Mouse (Mus musculus) lung, embryonic 16.5 days (tissue): ENCODE data around the gene Ephb3. TPM values are rescaled to one million over a fixed set of nuclear protein-coding genes. Genes with fewer than 3 reads are reported as not detected.

Experiments used
- ATAC-seq: fragments of 200-750 bp; cut with Nextera tagmentation; 2 replicates; pipeline ENCODE4 v1.8.0; 2017; ENCODE audit warnings: low read depth, mild to moderate bottlenecking, moderate library complexity
- H3K27ac ChIP-seq: fragments of 300-500 bp; sonication (generic); 2 replicates; pipeline ENCODE4 v1.5.1; 2014; ENCODE audit warnings: mild to moderate bottlenecking, control low read depth, low read length
- H3K27me3 ChIP-seq: fragments of 300-500 bp; sonication (generic); 2 replicates; pipeline ENCODE4 v1.6.1; 2014; ENCODE audit warnings: low read depth, low read length, mixed read lengths; ENCODE audit not compliant: control insufficient read depth, insufficient read depth
- H3K36me3 ChIP-seq: fragments of 300-500 bp; sonication (generic); 2 replicates; pipeline ENCODE4 v1.6.1; 2014; ENCODE audit warnings: low read length; ENCODE audit not compliant: control insufficient read depth, insufficient read depth
- H3K4me1 ChIP-seq: fragments of 300-500 bp; sonication (generic); replicated peaks from 2 replicates; pipeline ENCODE4 v1.6.1; 2014; ENCODE audit warnings: low read length, mixed read lengths; ENCODE audit not compliant: control insufficient read depth, insufficient read depth
- H3K4me2 ChIP-seq: fragments of 300-500 bp; sonication (generic); 2 replicates; pipeline ENCODE4 v1.6.1; 2014; ENCODE audit warnings: low read depth, low read length, control low read depth
- H3K4me3 ChIP-seq: fragments of 300-500 bp; sonication (generic); 2 replicates; pipeline ENCODE4 v1.5.1; 2014; ENCODE audit warnings: mild to moderate bottlenecking, low read length, control low read depth
- H3K9ac ChIP-seq: fragments of 300-500 bp; sonication (generic); 2 replicates; pipeline ENCODE4 v1.6.1; 2014; ENCODE audit warnings: low read length, control low read depth
- H3K9me3 ChIP-seq: fragments of 300-500 bp; sonication (generic); 2 replicates; pipeline ENCODE4 v1.6.1; 2016; ENCODE audit warnings: low read length; ENCODE audit not compliant: control insufficient read depth
- WGBS: fragments of 180-500 bp; shearing (Covaris S2); extraction: QIAGEN DNeasy Blood & Tissue Kit; methylation state at CpG from one replicate; pipeline ENCODE4 v1.1.7; 2014; 5-methylcytosine and 5-hydroxymethylcytosine counted together
- polyA plus RNA-seq: library from polyadenylated mRNA; unstranded; fragments of >200 nt; fragmentation: Nextera tagmentation; extraction: Ambion mirVana; gene quantifications from 2 replicates; pipeline ENCODE4 v1.2.1, GENCODE M21; 2015

Gene Ephb3
- polyA plus RNA-seq, 1 experiment from 2014 or later = 28.9 TPM

- 9% methylated on average over 1 of the region's 1 CpGs for WGBS
- no peak overlapping the region for H3K4me2 ChIP-seq
- H3K9ac ChIP-seq = no peak overlapping the region
- H3K27ac ChIP-seq = no peak overlapping the region
- H3K4me1 ChIP-seq = no peaks in the 10 kb centered on the region; the same call in 1 of the 2 replicates
- no peaks in the 10 kb centered on the region for H3K27me3 ChIP-seq
- ATAC-seq = no peak
- H3K4me3 ChIP-seq = no peak overlapping the region
- H3K36me3 ChIP-seq = no peaks in the 10 kb centered on the region
- no peaks in the 10 kb centered on the region for H3K9me3 ChIP-seq
Measured at GRCm38 (mm10) chr16:21198529-21198928, 6.0 kb upstream of the Ephb3 start.

- Histone ChIP-seq H3K9me3 (no peaks in the 10 kb centered on the region), H3K4me1 (peaks cover 4% of the 10 kb centered on the region), H3K27ac (no peak overlapping the region), H3K9ac (no peak overlapping the region), H3K27me3 (no peaks in the 10 kb centered on the region), H3K4me2 (no peak overlapping the region), H3K36me3 (no peaks in the 10 kb centered on the region), H3K4me3 (no peak overlapping the region)
- ATAC-seq = no peak
- 68% methylated on average over 8 of the region's 8 CpGs for WGBS
Measured at GRCm38 (mm10) chr16:21199426-21199825, 5.1 kb upstream of the Ephb3 start.

GRCm38 (mm10) chr16:21202731-21203130, 1.8 kb upstream of the Ephb3 start:
- Histone ChIP-seq H3K9ac (no peak overlapping the region), H3K4me1 (peaks cover 12% of the 10 kb centered on the region), H3K36me3 (no peaks in the 10 kb centered on the region), H3K4me2 (no peak overlapping the region), H3K27ac (no peak overlapping the region), H3K9me3 (no peaks in the 10 kb centered on the region), H3K4me3 (no peak overlapping the region), H3K27me3 (no peaks in the 10 kb centered on the region)
- no peak for ATAC-seq
- WGBS = 84% methylated on average over 4 of the region's 4 CpGs

- H3K36me3 ChIP-seq = no peaks in the 10 kb centered on the region
- ATAC-seq = peak; percentile 2; the same call in 1 of the 2 replicates
- H3K4me1 ChIP-seq = peaks cover 38% of the 10 kb centered on the region
- under 1% methylated on average over 36 of the region's 60 CpGs for WGBS
- H3K4me3 ChIP-seq = peak overlapping the region; percentile 82
- no peaks in the 10 kb centered on the region for H3K27me3 ChIP-seq
- peak overlapping the region; percentile 93 for H3K9ac ChIP-seq
- peak overlapping the region; percentile 67 for H3K4me2 ChIP-seq
- peak overlapping the region; percentile 82 for H3K27ac ChIP-seq
- H3K9me3 ChIP-seq = no peaks in the 10 kb centered on the region
Measured at GRCm38 (mm10) chr16:21205093-21205886, 735 bp downstream of the Ephb3 start.

GRCm38 (mm10) chr16:21208001-21208565, 3.5 kb downstream of the Ephb3 start:
- peak overlapping the region; percentile 96 for H3K27ac ChIP-seq
- H3K36me3 ChIP-seq = no peaks in the 10 kb centered on the region
- H3K27me3 ChIP-seq = no peaks in the 10 kb centered on the region
- peaks cover 54% of the 10 kb centered on the region for H3K4me1 ChIP-seq
- 43% methylated on average over 4 of the region's 4 CpGs for WGBS
- H3K4me3 ChIP-seq = peak overlapping the region; percentile 82
- ATAC-seq = no peak
- H3K4me2 ChIP-seq = peak overlapping the region; percentile 67
- no peaks in the 10 kb centered on the region for H3K9me3 ChIP-seq
- peak overlapping the region; percentile 93; the same call in 1 of the 2 replicates for H3K9ac ChIP-seq

- no peaks in the 10 kb centered on the region for H3K27me3 ChIP-seq
- H3K36me3 ChIP-seq = peaks cover 3% of the 10 kb centered on the region; the same call in 1 of the 2 replicates
- H3K27ac ChIP-seq = peak overlapping the region; percentile 96
- peaks cover 50% of the 10 kb centered on the region for H3K4me1 ChIP-seq
- ATAC-seq = no peak
- 86% methylated on average over 3 of the region's 3 CpGs for WGBS
- H3K9me3 ChIP-seq = no peaks in the 10 kb centered on the region
- H3K4me3 ChIP-seq = no peak overlapping the region
- H3K9ac ChIP-seq = no peak overlapping the region
- no peak overlapping the region for H3K4me2 ChIP-seq
Measured at GRCm38 (mm10) chr16:21209290-21209689, 4.7 kb downstream of the Ephb3 start.

- Histone ChIP-seq H3K27ac (peak overlapping the region; percentile 96), H3K27me3 (no peaks in the 10 kb centered on the region), H3K9me3 (no peaks in the 10 kb centered on the region), H3K4me2 (peak overlapping the region; percentile 62), H3K36me3 (peaks cover 7% of the 10 kb centered on the region), H3K4me3 (peak overlapping the region; percentile 42), H3K4me1 (peaks cover 59% of the 10 kb centered on the region), H3K9ac (peak overlapping the region; percentile 56)
- 14% methylated on average over 5 of the region's 5 CpGs for WGBS
- no peak for ATAC-seq
Measured at GRCm38 (mm10) chr16:21210204-21210603, 5.6 kb downstream of the Ephb3 start.

GRCm38 (mm10) chr16:21210667-21211338, 6.2 kb downstream of the Ephb3 start:
- peaks cover 7% of the 10 kb centered on the region for H3K36me3 ChIP-seq
- no peaks in the 10 kb centered on the region for H3K27me3 ChIP-seq
- H3K4me2 ChIP-seq = peak overlapping the region; percentile 62
- no peaks in the 10 kb centered on the region for H3K9me3 ChIP-seq
- peak overlapping the region; percentile 61 for H3K9ac ChIP-seq
- peak overlapping the region; percentile 96 for H3K27ac ChIP-seq
- peak overlapping the region; percentile 42 for H3K4me3 ChIP-seq
- WGBS = 1% methylated on average over 25 of the region's 25 CpGs
- ATAC-seq = peak; percentile 93
- peaks cover 65% of the 10 kb centered on the region for H3K4me1 ChIP-seq

- Histone ChIP-seq H3K4me1 (peaks cover 69% of the 10 kb centered on the region), H3K9ac (peak overlapping the region; percentile 61), H3K36me3 (peaks cover 7% of the 10 kb centered on the region), H3K9me3 (no peaks in the 10 kb centered on the region), H3K27me3 (no peaks in the 10 kb centered on the region), H3K27ac (peak overlapping the region; percentile 96), H3K4me3 (peak overlapping the region; percentile 42), H3K4me2 (peak overlapping the region; percentile 62)
- no peak for ATAC-seq
- WGBS = 30% methylated on average over 4 of the region's 4 CpGs
Measured at GRCm38 (mm10) chr16:21211501-21211900, 6.9 kb downstream of the Ephb3 start.
